Mouse (Mus musculus) monocyte, adult 2 months (primary cell): Measurements from ENCODE around the gene Nrxn3.

Experiments used
- DNase-seq, 2 experiments: peaks; one replicate each; pipeline ENCODE4 v3.0.0; 2022; ENCODE audit warnings: low spot score in 2 of 2, low read depth in 1 of 2

Nrxn3 gene

DNA sequence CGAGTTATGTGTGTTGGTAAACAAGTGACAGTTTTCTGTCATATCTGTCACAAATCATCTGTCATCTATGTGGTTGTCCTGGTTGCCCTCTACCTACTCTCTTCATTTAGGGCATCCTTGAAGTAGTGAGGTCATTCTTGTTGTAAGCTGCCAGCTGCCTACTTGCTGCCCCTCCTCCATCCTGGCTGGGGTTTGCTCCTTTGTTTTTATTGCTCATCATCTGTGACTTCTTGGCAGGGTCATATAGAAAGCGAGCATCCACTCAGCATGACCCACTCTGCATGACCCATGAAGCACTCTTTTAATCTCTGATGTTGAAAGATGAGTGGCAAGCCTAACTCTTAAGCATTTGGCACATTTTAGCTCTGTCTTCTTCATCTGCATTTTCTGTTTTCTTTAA, 194.1 kb downstream of the Nrxn3 start:
- DNase-seq, result no peak

DNA sequence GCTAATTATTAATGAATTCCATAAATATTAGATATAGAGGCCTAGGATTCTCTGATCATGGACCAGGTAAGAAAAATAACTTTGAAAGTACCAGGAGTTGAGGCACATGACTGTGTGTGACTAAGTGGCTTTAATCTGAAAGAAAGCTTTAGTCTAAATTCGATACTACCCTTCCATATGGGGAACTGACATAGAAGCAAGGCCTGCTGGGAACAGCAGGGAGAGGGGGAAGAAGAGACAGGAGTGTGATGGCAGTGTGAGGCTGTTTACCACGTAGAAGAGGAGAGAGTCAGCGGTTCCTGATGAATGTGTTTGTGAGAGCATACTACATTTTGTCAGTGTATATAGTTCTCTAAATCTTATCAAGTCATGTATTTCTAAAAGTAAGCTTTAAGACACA, 202.2 kb downstream of the Nrxn3 start:
- no peak for DNase-seq

DNA sequence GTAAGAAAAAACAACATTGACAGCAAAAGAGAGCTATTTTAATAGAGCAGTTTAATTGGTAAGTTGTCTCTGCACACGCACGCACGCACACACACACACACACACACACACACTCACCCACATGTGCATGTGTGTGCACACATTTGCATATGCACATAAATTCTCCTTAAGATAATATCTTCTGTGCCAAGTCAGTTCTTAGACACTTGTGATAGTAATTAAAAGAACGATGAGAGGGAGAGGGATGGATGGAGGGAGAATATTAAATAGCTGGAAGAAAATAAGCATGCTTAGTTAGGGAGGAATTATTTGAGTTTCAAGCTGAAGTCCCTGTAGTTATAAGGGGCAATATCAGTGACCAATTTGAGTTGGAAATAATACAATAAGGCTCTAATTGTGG, 203.6 kb downstream of the Nrxn3 start:
- no peak for DNase-seq

DNA sequence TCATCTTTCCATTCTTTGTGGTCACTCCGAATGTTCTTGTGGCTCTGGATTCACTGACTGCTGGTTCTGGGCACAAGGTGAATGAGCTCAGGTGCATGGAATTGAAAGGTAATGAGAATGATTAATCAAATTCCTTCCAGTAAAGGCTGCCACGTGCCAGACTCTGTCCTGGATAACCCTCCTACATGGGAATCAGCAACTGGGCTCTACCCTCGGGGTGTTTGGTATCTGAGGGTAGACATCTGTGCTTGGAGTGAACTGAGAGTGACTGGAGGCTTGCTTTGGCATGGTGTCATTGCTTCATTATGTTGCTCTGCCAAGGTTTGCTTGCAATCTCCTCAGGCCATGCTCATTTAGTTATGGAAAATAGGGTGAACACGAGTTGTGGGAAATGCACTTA, 209.0 kb downstream of the Nrxn3 start:
- no peak for DNase-seq

DNA sequence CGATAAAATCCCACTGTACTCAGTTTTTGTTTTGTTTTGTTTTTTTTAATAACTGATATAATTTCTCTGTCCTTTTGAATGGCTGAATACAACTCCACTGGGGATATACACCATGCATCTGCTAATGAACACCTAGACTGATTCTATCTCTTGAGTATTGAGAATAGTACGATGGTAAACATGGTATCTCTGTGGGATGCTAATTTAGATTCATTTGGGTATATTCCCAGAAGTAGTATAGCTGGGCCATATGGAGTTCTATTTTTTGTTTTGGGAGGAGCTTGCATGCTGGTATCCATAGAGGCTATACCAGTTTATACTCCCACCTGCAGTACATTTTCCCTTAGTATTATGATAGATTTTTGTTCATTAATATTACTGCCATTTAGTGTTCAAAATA, 217.0 kb downstream of the Nrxn3 start:
- no peak for DNase-seq

DNA sequence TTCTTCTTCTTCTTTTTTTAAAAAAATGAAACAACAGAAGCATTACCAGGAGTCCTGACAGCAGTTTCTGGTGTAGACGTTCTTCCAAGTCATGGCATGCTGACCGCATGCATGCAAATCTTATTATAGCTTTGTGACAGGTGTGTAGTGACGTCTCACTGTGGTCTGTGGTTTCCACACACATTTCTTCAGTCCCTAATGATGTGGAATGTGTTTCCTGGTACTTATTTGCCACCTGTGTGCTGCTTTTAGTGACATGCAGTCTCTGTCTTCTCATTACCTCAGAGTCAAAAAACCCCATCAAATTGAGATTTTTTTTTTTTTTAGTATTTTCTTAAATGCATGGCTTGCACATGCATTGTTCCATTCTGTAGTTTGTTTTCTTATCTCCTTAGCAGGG, 222.3 kb downstream of the Nrxn3 start:
- DNase-seq, result no peak

DNA sequence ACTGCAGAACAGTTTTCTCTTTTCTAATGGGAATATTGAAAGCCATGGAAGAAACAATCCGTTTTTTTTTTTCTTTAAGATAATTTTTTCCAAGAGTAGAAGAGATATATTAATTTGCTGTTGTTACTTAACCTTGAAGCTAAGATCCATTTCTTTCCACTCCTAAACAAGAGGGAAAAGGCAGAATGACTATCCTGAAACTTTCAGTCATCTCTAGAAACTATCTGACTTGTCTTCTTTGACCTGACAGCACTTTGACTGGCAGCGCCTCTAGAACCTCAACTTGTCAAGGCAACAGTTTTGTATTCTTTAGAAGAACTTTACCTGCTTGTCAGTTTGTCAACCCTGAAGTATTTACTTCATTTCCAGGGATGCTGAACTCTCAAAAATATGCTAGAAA, 227.2 kb downstream of the Nrxn3 start:
- no peak for DNase-seq

DNA sequence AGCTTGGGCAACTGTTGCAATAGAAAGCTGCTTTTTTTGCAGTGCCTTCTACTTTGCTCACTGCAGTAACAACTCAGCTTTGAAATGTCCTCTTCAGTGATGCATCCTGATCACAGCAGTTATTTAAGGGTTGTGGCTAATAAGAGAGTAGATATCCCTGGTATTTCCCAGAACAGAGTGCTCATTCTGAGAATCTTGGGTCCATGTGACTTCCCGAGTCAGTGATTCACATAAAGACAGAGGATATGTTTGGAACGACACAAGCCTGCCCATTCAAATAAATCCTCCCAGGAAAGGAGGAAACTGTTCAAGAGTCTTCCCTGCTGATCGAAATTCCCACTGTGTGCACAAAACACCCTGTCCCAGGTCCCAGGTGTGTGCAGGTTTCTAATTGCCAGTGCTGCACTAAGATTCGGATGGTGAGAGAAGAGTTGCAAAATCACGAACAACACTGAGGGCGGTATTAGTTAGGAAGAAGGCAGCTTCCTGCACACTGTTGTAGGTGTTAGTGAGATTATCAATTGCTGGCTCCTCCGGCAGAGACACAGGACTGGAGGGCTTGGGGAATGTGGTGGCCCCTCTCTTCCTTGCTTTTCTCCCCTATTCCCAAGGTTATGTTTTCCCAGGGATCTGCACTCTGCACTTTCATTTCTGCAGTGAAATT, 230.4 kb downstream of the Nrxn3 start:
- no peak for DNase-seq

DNA sequence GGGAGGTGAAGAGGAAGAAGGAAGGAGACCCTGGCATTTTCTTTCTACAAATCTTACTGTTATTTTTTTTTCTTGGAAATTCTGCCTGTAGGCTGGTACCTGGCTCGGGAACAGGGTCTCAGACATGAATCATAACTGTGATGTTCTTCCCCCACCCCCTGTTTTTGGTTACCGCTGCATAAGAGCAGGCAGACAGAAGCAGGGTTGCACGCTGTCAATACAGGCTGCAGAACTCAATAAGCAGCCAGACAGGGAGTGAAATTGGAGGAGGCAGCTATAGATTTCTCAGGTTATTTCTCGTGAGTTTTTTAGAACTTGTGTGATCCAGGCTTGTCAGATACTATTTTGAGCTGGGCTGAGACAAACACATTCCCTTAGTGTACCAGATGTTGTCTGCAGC, 231.1 kb downstream of the Nrxn3 start:
- DNase-seq, result no peak

DNA sequence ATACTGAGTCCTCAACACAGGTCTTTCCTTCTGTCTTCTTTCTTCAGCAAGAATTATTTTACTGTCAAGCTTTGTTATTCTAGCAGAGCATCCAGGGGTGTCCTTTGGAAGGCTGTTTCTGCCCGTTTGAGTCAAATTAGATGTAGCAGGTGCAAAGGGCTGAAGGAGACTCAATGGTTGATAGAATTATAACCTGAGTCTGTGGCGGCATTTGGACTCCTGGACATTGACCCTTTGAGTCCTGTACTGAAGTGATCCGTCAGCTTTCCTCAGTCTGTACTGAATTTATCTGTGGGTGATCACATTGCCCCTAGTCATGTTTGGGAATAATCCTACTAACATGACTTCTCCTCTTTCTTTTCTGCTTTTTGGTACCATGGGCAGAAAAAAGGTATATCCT, 234.8 kb downstream of the Nrxn3 start:
- no peak for DNase-seq

DNA sequence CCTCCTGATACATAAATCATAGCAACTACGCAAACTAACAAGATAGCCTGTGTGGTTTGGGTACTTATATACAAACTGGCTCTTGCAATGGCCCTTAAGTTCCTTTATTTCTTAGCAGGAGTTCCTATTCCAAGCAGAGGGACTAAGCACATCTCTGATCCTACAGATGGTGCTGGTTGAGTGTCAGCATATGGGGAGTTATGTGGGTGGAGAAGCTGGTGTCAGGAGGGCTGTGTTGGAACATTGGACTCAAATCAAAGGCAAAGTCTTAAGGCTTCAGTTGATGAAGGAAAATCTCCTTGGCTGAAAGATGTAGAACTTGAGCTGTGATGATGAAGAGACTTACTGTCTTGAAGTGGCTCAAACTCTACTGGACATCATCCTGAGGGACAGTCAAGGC, 238.1 kb downstream of the Nrxn3 start:
- no peak for DNase-seq

DNA sequence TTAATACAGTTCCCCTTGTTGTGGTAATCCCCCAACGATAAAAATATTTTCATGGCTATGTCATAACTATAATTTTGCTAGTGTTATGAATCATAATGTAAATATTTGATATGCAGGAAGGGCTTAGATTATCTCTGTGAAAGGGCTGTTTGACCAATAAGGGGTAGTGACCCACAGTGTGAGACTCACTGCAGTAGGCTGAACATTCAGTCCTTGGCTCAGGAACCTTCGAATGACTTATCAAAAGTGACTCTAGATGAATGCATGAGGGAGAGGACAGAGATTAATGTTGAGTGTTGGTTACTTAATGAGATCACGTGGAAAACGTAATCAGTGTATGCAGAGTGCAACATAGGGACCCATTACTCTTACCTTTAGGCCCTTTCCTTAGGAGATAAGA, 243.7 kb downstream of the Nrxn3 start:
- DNase-seq, result no peak

DNA sequence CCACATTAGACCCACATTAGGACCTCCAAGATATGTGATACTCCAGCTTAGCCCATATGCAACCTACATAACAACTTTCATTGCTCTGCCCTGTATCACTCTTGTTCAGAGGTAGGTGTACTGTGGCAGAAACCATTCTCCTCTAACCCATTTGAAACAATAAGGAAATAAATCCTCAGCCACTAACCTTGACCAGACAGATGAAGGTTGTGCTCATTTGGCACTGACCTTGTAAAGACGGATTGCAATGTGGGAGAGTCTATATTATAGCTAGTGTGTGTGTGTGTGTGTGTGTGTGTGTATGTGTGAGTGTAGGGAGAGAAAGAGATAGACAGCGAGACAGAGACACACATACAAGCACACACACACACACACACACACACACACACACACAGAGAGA, 253.9 kb downstream of the Nrxn3 start:
- DNase-seq, result no peak

DNA sequence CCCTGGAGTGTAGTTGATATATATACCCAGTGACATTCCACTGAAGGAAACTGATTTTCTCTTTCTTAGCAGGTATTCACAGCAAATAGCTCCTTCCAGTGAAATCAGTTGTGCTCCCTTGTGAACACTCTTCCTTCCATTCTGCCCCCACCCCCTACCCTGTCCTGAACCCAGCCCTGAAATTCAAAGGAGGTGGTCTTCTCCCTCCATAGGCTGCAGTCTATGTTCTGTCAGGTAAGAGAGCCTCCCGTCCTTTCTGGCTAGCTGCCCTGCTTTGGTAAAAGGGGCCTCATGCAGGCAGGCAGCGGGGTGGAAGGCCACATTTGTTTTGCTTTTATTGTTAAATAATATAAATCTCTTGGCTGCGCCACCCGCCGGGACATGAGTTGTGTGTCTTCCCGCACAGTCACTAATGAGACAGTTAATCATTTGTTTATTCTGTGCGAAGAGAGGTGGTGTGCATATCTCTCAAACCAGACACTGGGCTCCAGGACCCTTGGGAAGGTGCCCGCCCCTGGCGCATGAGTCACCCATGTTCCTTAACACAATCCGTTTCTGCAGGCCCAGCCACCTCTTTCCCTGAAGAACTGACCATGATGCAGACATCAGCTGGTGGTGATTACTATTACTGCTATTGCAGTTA, 261.1 kb downstream of the Nrxn3 start:
- no peak for DNase-seq

DNA sequence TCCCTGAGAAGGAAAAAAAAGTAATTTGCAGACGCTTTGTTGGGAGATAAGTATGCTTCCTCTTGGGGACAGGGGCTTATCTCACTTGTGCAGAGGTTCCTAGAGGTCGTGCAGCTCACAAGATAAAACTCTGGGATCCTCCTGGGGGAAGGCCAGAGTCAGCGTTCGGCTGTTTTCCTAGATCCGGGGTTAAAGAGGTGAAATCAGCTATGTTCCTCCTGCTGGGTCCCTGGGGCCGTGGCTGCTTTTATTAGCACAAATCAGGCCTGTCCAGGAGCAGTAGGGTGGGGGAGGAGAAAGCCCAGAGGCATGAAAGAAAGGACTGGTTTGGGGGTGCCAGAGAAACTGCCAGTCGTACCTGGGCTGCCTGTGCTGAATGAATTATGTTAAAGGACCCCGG, 261.7 kb downstream of the Nrxn3 start:
- DNase-seq, result no peak

DNA sequence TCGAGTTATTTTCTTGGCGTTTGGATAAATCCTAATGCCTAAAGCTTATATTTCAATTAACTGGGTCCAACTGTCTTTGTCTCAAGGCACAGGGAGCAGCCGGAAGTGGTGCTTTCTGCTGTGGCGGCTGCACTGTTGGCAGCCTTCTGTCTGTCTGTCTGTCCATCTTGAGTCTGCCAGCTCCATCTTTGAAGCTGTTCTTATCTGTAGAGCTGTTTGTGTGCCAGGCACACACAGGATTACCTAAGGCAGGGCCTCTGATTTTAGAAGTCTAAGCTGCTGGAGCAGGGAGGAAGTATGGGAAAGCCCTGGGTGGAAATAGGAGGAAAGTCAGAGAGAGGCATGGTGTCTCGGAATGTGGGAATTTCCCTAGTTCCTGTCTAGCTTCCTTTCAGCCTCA, 262.1 kb downstream of the Nrxn3 start:
- DNase-seq, result no peak

DNA sequence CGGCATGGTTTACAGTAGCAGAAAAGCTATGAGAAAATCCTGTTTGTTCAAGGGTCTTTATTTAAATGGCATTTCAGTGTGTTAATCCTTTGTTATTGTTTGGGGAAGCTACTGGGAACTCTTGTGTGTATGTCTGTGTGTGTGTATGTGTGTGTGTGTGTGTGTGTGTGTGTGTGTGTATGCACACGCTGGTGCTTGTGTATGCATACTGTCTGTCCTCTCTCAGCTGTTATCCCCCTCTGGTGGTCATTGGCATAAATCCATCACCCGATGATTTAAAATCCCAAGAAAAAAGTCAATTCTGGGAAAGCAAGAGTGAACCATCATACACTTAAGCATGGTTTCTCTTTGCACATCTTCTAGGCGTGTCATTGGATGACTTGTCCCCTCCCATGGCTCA, 264.4 kb downstream of the Nrxn3 start:
- no peak for DNase-seq

DNA sequence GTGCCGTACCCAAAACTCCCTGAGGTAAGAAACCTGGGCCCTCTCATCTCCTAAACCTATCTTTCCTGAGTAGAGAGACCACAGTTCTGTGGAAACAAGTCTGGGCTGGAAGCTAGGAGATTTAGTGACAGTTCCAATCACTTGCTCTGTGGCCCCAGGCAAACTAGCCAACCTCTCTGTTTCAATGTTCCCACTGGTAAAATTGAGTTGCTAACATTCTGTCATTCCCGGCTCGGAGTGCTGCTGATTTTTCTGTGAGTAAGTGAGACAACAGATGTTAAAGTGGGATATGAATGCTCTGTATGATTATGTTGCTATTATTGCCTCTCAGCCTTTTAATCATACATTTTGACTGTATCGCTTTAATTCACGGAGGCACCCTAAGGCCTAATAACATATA, 268.1 kb downstream of the Nrxn3 start:
- no peak for DNase-seq

DNA sequence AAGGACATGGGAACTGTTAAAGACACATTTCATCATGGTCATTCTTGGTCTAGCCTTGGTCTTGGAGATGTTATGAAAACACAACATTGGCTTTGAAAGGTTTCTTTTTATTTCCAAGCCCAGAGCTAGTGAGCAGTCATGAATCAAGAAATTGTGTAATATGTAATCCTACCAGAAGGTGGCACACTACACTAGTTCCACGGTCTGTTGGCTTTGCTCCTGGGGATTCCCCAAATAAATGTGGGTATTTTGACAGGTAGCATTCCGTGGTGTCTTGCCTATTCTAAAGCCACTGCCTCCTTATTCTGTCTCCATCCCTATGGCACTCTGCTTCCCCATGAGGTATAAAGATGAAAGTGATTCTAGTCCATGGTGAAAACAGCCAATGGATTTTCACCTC, 269.5 kb downstream of the Nrxn3 start:
- DNase-seq, result no peak

DNA sequence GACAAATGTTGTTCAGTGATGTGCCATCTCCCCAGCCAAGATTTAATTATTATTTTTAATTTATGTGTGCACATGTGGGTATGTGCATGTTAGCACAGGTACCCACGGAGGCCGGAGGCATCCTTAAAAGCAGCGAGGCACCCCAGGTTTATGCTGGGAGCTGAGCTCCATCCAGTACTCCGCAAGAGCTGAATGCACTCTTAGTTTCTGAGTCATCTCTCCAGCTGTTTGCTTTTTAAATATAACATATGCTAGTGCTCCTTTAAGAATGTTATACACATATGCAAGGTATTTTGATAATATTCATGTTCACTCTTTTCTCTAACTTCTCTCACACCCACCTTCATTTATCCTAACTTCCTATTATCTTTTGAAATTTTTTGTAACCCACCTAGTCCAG, 271.1 kb downstream of the Nrxn3 start:
- DNase-seq, result no peak

DNA sequence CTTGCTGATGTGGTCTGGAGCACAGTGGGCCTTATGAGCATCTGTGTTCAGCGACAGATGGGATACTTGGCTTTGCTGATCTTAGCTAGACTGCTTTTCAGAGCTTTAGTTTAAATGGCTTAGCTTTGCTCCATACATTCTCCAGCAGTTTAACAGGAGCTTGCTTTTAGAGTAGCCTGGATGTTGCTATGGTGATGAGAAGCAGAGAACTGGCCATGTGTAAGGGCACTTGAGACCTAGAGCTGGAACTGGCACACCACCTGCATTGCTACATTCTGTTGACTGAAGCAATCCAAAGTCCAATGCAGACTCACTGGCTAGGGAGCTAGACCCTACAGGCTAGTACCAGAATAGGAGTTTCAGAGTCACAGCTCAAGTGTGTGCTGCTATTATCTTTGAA, 293.8 kb downstream of the Nrxn3 start:
- no peak for DNase-seq

DNA sequence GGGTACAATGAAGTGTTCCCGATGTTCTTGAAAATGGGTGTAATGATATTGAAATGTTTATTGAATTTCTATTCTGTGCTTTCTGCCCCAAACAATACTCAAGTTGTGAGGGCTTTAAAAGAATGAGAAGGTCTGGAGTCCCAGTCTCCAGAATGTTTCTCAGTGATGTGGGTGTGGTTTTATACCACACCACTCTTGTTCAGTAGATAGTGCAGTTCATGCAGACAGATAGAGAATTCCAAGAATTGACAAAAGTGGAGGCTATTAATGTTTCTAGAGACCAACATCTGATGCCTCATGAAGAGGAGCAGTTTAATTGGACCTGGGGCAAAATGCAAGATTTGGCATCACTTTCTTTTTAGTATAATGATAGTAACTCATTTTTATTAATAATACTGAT, 302.5 kb downstream of the Nrxn3 start:
- DNase-seq, result no peak

DNA sequence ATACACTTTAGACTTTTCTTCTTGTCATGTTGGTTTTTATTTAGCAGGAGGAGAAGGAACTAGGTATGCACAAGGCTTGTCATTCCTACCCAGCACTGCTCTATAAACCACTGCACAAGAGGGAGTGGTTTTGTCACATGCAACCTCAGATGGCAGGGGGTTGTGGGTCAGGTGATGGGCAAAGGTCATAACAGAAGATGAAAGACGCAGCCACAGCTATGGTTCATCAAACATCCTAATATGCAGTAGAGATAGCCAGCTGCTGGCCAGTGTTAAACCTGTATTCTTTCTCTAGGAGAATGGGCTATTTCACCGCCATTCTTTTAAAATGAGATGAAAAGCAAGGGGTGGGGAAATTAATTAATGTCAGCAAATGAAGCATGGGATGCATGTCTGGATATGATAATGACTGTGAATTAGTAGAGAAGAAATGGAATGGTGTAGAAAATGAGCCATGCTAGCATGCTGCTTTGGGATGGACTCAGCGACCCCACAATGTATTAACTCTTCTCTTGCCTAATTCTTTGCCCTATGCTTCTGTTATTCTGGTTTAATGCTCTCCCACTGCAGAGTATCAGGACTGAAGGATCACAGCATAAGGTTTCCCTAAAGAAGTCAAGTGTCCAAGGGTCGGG, 313.4 kb downstream of the Nrxn3 start:
- DNase-seq, result no peak
